Mouse (Mus musculus): ENCODE data around the gene Ttll11. TPM values are rescaled to one million over a fixed set of nuclear protein-coding genes. Genes with fewer than 3 reads are reported as not detected.

The Ttll11 gene
- 0.48 and 0.91 TPM in 2 replicates for polyA plus RNA-seq (2012; rRNA removed)

DNA sequence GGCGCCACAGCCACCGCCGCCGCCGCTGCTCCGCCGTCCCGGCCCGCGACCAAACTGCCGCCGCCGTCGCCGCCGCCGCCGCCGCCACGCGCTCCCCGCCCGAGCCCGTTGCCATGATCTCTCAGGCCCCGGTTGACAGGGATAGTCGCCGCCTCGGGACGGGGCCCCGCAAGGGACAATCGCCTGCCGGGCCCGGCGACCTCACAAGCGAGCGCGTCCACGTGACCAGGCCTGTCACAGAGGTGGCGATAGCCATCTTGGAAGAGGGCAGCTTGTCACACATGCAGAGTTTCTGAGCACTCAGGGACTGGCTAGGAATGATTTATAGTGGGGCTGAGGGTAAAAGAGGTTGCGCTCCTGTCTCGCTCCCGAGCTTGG lies at the start of gene Ttll11:
Gene Ttll11 (minus strand): TSS at position 270 of the 378 bp plus-strand sequence.
- Histone ChIP-seq H3K27me3 (ENCODE audit: control insufficient read depth, insufficient read depth, low read length) (no peaks in the 10 kb centered on the region), H3K36me3 (ENCODE audit: control insufficient read depth, insufficient read depth, low read length) (no peaks in the 10 kb centered on the region), H3K27ac (ENCODE audit: insufficient read depth, low read depth, low read length) (peak within 1 kb of the TSS; percentile 6), H3K4me1 (ENCODE audit: control insufficient read depth, insufficient read depth, insufficient read length, low read length) (peaks cover 16% of the 10 kb centered on the region), H3K4me3 (ENCODE audit: low read depth, low read length) (peak within 1 kb of the TSS; percentile 93)
- under 1% methylated on average over 42 of the region's 42 CpGs for WGBS
- TF ChIP-seq POLR2A (IDR thresholded peaks at IDR 0.05; ENCODE audit: low read depth, low read length) (no peak; the same call in 1 of the 2 replicates), CTCF (IDR thresholded peaks at IDR 0.05; ENCODE audit: extremely low read depth, insufficient read length, insufficient replicate concordance, low read depth, low read length) (no peak)

DNA sequence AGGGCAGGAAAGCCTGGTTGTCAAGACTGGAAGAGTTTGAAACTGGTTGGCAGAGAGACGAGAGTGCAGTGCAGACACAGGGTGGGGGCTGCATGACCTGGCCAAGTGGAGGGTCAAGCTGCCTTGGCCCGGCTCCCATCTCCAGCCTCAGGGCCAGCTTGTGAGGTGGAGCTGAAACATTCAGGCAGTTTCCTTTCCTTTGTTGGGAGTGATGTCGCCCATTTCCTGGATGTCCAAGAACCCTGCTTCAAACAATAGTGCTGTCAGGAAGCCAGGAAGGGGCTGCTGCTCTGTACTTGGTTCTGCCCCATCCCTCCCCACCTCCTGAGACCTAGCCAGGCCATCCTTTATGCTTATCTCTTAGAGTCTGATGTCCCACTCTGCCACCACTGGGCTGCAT lies 43.6 kb upstream of the Ttll11 start:
- H3K27me3 ChIP-seq (ENCODE audit: control insufficient read depth, insufficient read depth, low read length) = no peaks in the 10 kb centered on the region
- H3K36me3 ChIP-seq (ENCODE audit: control insufficient read depth, insufficient read depth, low read length) = no peaks in the 10 kb centered on the region
- H3K27ac ChIP-seq (ENCODE audit: insufficient read depth, low read depth, low read length) = no peak overlapping the region
- no peak overlapping the region for H3K4me3 ChIP-seq (ENCODE audit: low read depth, low read length)
- 60% methylated on average over 3 of the region's 3 CpGs for WGBS
- TF ChIP-seq POLR2A (IDR thresholded peaks at IDR 0.05; ENCODE audit: low read depth, low read length) = no peak
- H3K4me1 ChIP-seq (ENCODE audit: control insufficient read depth, insufficient read depth, insufficient read length, low read length) = no peaks in the 10 kb centered on the region

DNA sequence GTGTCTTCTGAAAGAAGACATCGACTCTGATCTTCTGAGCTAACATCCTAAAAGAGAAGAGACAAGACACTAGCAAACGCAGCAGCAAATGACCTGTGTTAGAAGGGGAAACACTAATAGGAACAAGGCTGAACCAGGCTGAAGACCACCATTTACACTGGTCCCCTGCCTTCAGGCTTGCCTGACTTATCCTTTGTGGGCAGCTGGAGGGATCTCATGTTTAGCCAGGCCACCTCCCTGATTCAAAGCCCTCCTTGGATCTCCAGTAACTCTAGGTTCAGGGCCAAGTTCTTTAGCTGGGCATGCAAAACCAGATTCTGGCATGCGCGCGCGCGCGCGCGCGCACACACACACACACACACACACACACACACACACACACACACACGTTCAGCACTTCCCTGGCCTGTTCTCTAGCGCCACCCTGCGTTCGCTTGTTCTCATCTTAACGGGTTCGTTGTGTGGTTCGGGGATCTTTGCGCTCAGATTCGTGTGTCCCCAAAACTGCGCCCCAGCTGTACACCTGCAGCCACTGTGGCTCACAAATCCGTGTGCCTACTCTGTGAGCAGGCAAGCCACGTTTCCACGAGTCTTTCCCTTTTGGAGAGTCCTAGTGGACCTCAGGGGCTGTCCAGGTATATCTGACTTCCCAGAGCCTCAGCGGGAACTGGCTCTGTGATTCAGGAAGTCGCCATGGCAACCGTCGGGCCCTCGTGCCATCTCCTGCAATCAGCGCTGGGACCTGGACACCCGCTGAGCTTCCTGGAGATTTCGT lies 41.9 kb upstream of the Ttll11 start:
- 10% methylated on average over 32 of the region's 32 CpGs for WGBS
- H3K27ac ChIP-seq (ENCODE audit: insufficient read depth, low read depth, low read length) = no peak overlapping the region
- TF ChIP-seq CTCF (IDR thresholded peaks at IDR 0.05; ENCODE audit: extremely low read depth, insufficient read length, insufficient replicate concordance, low read depth, low read length) (peak; percentile 33; the same call in 1 of the 2 replicates), POLR2A (IDR thresholded peaks at IDR 0.05; ENCODE audit: low read depth, low read length) (no peak)
- H3K4me1 ChIP-seq (ENCODE audit: control insufficient read depth, insufficient read depth, insufficient read length, low read length) = no peaks in the 10 kb centered on the region
- no peak overlapping the region for H3K4me3 ChIP-seq (ENCODE audit: low read depth, low read length)
- no peaks in the 10 kb centered on the region for H3K27me3 ChIP-seq (ENCODE audit: control insufficient read depth, insufficient read depth, low read length)
- no peaks in the 10 kb centered on the region for H3K36me3 ChIP-seq (ENCODE audit: control insufficient read depth, insufficient read depth, low read length)

DNA sequence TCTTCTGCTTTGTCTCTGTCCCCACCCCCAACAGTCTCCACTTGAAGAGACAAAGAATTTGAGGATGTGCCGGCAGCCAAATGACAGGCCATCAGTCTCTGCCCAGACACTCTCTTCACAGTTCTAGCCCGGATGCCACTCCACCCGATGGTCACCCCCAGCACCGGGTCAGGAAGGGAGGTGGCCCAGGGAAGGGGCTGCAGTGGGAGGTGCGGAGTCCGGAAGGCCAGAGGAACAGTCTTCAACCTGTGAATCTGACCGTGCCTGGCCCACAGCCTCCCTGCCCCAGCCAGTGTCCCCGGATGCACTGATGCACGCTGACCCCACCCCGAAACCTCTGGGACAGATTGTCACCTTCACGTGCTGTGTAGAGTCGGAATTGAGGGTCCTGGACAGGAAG lies 33.3 kb upstream of the Ttll11 start:
- H3K4me1 ChIP-seq (ENCODE audit: control insufficient read depth, insufficient read depth, insufficient read length, low read length) = no peaks in the 10 kb centered on the region
- no peak for TF ChIP-seq CTCF (IDR thresholded peaks at IDR 0.05; ENCODE audit: extremely low read depth, insufficient read length, insufficient replicate concordance, low read depth, low read length)
- TF ChIP-seq POLR2A (IDR thresholded peaks at IDR 0.05; ENCODE audit: low read depth, low read length) = no peak
- H3K27me3 ChIP-seq (ENCODE audit: control insufficient read depth, insufficient read depth, low read length) = peaks cover 20% of the 10 kb centered on the region
- H3K27ac ChIP-seq (ENCODE audit: insufficient read depth, low read depth, low read length) = no peak overlapping the region
- WGBS = 63% methylated on average over 12 of the region's 12 CpGs
- H3K4me3 ChIP-seq (ENCODE audit: low read depth, low read length) = no peak overlapping the region
- H3K36me3 ChIP-seq (ENCODE audit: control insufficient read depth, insufficient read depth, low read length) = no peaks in the 10 kb centered on the region

DNA sequence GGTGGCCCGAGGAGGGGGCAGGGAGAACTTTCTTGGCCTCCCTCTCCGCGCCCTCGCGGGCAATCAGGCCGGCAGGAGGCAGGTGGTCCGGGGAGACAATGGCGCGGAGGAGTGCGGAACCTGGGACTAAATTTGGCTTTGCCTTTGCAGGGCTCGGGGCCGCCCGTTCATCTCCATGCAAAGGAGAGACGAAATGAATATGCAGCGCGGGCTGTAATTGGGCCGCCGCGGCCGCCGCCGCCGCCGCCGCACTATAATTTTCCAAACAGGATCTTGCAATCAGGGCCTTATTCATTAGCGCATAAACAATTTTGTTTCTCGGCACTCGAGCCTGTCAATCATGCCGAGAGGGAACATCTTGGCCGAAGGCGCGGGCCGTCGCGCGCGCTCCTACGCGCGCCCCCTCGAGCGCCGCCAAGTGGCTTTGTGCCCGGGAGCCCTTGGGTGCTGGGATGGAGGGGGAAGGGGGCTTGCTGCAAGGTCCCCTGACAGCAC lies 31.7 kb upstream of the Ttll11 start:
- under 1% methylated on average over 44 of the region's 44 CpGs for WGBS
- no peak for TF ChIP-seq CTCF (IDR thresholded peaks at IDR 0.05; ENCODE audit: extremely low read depth, insufficient read length, insufficient replicate concordance, low read depth, low read length)
- no peak for TF ChIP-seq POLR2A (IDR thresholded peaks at IDR 0.05; ENCODE audit: low read depth, low read length)
- no peak overlapping the region for H3K27ac ChIP-seq (ENCODE audit: insufficient read depth, low read depth, low read length)
- H3K36me3 ChIP-seq (ENCODE audit: control insufficient read depth, insufficient read depth, low read length) = no peaks in the 10 kb centered on the region
- H3K4me1 ChIP-seq (ENCODE audit: control insufficient read depth, insufficient read depth, insufficient read length, low read length) = no peaks in the 10 kb centered on the region
- peaks cover 20% of the 10 kb centered on the region for H3K27me3 ChIP-seq (ENCODE audit: control insufficient read depth, insufficient read depth, low read length)
- H3K4me3 ChIP-seq (ENCODE audit: low read depth, low read length) = peak overlapping the region; percentile 41

DNA sequence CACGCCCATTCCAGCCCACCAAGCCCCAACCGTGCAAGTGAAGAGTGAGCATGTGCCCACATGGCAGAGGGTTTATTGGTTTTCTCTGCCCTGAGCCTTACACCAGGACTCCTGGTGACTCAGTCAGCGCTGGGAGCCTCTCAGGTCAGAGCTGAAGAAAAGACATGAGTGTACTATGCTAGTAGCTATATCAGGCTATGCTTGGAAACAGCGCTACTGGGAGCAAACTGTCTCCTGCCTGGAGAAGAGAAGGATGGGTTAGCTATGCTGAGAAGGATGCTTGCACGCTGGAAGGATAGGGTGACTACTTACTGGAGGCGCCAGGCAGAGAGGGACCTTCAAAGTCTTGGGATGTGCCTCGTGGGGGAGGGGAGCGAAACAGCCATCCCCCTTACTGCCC lies 30.9 kb upstream of the Ttll11 start:
- no peak overlapping the region for H3K27ac ChIP-seq (ENCODE audit: insufficient read depth, low read depth, low read length)
- no peaks in the 10 kb centered on the region for H3K36me3 ChIP-seq (ENCODE audit: control insufficient read depth, insufficient read depth, low read length)
- H3K27me3 ChIP-seq (ENCODE audit: control insufficient read depth, insufficient read depth, low read length) = peaks cover 20% of the 10 kb centered on the region
- H3K4me1 ChIP-seq (ENCODE audit: control insufficient read depth, insufficient read depth, insufficient read length, low read length) = no peaks in the 10 kb centered on the region
- 64% methylated on average over 8 of the region's 8 CpGs for WGBS
- TF ChIP-seq POLR2A (IDR thresholded peaks at IDR 0.05; ENCODE audit: low read depth, low read length) (no peak), CTCF (IDR thresholded peaks at IDR 0.05; ENCODE audit: extremely low read depth, insufficient read length, insufficient replicate concordance, low read depth, low read length) (no peak)
- no peak overlapping the region for H3K4me3 ChIP-seq (ENCODE audit: low read depth, low read length)

DNA sequence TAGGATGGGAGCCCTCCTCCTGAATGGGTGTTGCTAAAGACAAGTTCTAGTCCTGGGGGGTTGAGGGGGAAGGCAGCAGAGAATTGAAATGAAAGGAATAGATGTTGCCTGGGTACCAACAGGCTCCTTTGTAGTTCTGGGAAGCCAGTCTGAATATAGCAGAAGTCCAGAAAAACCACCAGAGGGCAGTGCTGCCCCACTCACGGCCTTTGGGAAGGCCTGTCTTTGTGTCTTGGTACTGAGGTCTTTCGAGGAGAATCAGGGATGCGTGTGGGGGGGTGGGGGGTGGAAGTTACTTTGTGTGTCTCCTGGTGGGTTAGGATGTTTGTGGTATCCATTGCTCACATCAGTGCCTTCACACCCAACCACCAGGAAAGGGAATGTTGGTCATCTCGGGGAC lies 29.7 kb upstream of the Ttll11 start:
- H3K27ac ChIP-seq (ENCODE audit: insufficient read depth, low read depth, low read length) = no peak overlapping the region
- no peaks in the 10 kb centered on the region for H3K4me1 ChIP-seq (ENCODE audit: control insufficient read depth, insufficient read depth, insufficient read length, low read length)
- peaks cover 20% of the 10 kb centered on the region for H3K27me3 ChIP-seq (ENCODE audit: control insufficient read depth, insufficient read depth, low read length)
- TF ChIP-seq CTCF (IDR thresholded peaks at IDR 0.05; ENCODE audit: extremely low read depth, insufficient read length, insufficient replicate concordance, low read depth, low read length) (peak; percentile 83; the same call in 1 of the 2 replicates), POLR2A (IDR thresholded peaks at IDR 0.05; ENCODE audit: low read depth, low read length) (no peak)
- H3K4me3 ChIP-seq (ENCODE audit: low read depth, low read length) = no peak overlapping the region
- WGBS = 25% methylated on average over 4 of the region's 4 CpGs
- H3K36me3 ChIP-seq (ENCODE audit: control insufficient read depth, insufficient read depth, low read length) = no peaks in the 10 kb centered on the region
